10 mouse cellular contexts compared by ENCODE assay signal in the genomic region with DNA sequence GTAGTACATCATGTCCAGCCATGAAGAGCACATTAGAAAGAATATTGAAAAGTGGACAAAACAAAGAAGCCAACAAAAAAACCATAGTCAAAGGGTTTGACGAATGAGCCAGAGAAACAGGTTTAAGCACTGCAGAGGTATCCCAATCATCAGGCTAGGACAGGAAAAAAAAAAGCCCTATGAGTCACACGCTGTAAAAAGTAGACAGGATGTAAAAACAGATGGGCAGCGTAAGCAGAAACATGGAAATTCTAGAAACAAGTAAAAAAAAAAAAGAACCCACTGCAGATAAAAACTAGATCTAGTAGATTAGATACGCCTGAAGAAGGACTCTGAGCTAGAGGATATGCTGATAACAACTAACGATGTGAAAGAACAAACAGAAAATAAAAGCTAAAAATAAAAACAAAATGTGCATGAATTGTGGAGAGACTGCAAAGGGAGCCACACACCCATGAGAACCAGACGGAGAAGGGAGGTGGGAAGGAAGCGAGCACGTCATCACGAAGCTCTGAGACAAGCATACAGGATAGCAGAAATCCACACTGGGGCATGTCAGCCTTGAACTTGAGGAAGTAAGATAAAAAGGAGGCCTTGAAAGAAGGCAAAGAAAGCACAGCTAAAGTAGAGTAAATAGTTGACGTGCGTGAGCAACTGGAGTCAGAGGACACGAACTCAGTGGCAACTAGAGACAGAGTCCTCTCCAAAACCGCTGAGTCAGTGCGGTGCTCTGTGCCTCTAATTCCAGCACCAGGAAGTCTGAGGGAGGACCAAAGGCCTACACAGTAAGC.
DNase-seq lines count a peak whose midpoint lies in the region; ATAC-seq lines count a peak whose summit lies in the region.
"Had no signal": no experiment of that assay in that cellular context is flagged by ENCODE, and none has a peak within 500 bp of the region (broad histone marks: within the 10 kb centered on the region; RNA-seq: fewer than 3 reads in every experiment).

No protein-coding gene starts in this region.

- no peak overlapping the region for H3K4me2 ChIP-seq in liver, embryonic 12.5 days
- no peak overlapping the region for H3K4me2 ChIP-seq in midbrain, embryonic 16.5 days (ENCODE audit: low read length)
- H3K4me2 ChIP-seq: stomach, embryonic 15.5 days had no signal

- H3K9me3 ChIP-seq in liver, embryonic 12.5 days (replicated peaks) = no peaks in the 10 kb centered on the region
- H3K9me3 ChIP-seq in midbrain, embryonic 16.5 days (replicated peaks; ENCODE audit: control insufficient read depth, low read length, poor library complexity, severe bottlenecking) = no peaks in the 10 kb centered on the region
- H3K9me3 ChIP-seq: stomach, embryonic 15.5 days had no signal

- DNase-seq in layer of hippocampus, adult 9-11 months = peak; percentile 25
- DNase-seq in layer of hippocampus, postnatal 25 days (ENCODE audit: extremely low spot score in 1 of 2, low spot score in 1 of 2) = no peak
- DNase-seq in R1 (ENCODE audit: low read depth, low spot score) = peak; percentile 25
- DNase-seq in ovary, postnatal 36 days (ENCODE audit: low spot score) = no peak
- no peak for DNase-seq in ovary, postnatal 14 days (ENCODE audit: low spot score)

- peaks cover 4% of the 10 kb centered on the region; the same call in 1 of the 2 replicates for H3K4me1 ChIP-seq in brown adipose tissue, adult 24 weeks (ENCODE audit: control insufficient read depth, insufficient read depth, insufficient read length, low read length)
- no peaks in the 10 kb centered on the region for H3K4me1 ChIP-seq in liver, embryonic 12.5 days
- no peaks in the 10 kb centered on the region for H3K4me1 ChIP-seq in midbrain, embryonic 16.5 days (ENCODE audit: control insufficient read depth, insufficient read depth, low read length)
- H3K4me1 ChIP-seq: stomach, embryonic 15.5 days had no signal

- H3K36me3 ChIP-seq in liver, embryonic 12.5 days = no peaks in the 10 kb centered on the region
- H3K36me3 ChIP-seq in midbrain, embryonic 16.5 days (ENCODE audit: control insufficient read depth, insufficient read depth, low read length) = no peaks in the 10 kb centered on the region
- H3K36me3 ChIP-seq: stomach, embryonic 15.5 days had no signal

- ATAC-seq in liver, embryonic 12.5 days = peak; percentile 60; the same call in 1 of the 2 replicates
- ATAC-seq in midbrain, embryonic 16.5 days = no peak
- ATAC-seq: forebrain, embryonic 14.5 days had no signal

- H3K27ac ChIP-seq in brown adipose tissue, adult 24 weeks (replicated peaks; ENCODE audit: low read depth, low read length) = peak overlapping the region; percentile 88
- no peak overlapping the region for H3K27ac ChIP-seq in liver, embryonic 12.5 days
- H3K27ac ChIP-seq in midbrain, embryonic 16.5 days (ENCODE audit: low read length) = no peak overlapping the region
- H3K27ac ChIP-seq: stomach, embryonic 15.5 days had no signal

- no peaks in the 10 kb centered on the region for H3K27me3 ChIP-seq in liver, embryonic 12.5 days (replicated peaks)
- no peaks in the 10 kb centered on the region for H3K27me3 ChIP-seq in midbrain, embryonic 16.5 days (ENCODE audit: control insufficient read depth, insufficient read depth, low read depth, low read length)
- H3K27me3 ChIP-seq: stomach, embryonic 15.5 days had no signal

- H3K4me3 ChIP-seq in brown adipose tissue, adult 24 weeks (ENCODE audit: insufficient read depth, low read depth, low read length) = no peak overlapping the region
- no peak overlapping the region for H3K4me3 ChIP-seq in liver, embryonic 12.5 days
- H3K4me3 ChIP-seq in midbrain, embryonic 16.5 days (ENCODE audit: low read depth, low read length) = no peak overlapping the region
- H3K4me3 ChIP-seq: stomach, embryonic 15.5 days had no signal

- 47% methylated on average over 14 of the region's 14 CpGs for WGBS in liver, embryonic 12.5 days (ENCODE audit: insufficient replicate concordance)
- WGBS in midbrain, embryonic 16.5 days = 90% methylated on average over 14 of the region's 14 CpGs

- no peak overlapping the region for H3K9ac ChIP-seq in liver, embryonic 12.5 days
- H3K9ac ChIP-seq in midbrain, embryonic 16.5 days (ENCODE audit: low read depth, low read length) = no peak overlapping the region
- H3K9ac ChIP-seq: stomach, embryonic 15.5 days had no signal

Comparison
In these comparisons a context has a peak if more than half of its experiments do, and no peak if none do; other contexts are left out.
1. DNase-seq: peak in layer of hippocampus, adult 9-11 months (single experiment) and R1 (single experiment); none in layer of hippocampus, postnatal 25 days (0 of 2), ovary, postnatal 36 days (single experiment) and ovary, postnatal 14 days (single experiment).